Mouse (Mus musculus) adrenal gland, postnatal 14 days (tissue): ENCODE results near the gene Gm20388. TPM values are rescaled to one million over a fixed set of nuclear protein-coding genes. Genes with fewer than 3 reads are reported as not detected.

Experiments used
- DNase-seq: peaks from one replicate; pipeline ENCODE4 v3.0.0; 2021; ENCODE audit warnings: mixed read lengths
- total RNA-seq: library from RNA; stranded (reverse); gene quantifications from 2 replicates; pipeline ENCODE4 v1.2.3, GENCODE M21; 2021

Gene Gm20388
- total RNA-seq, 1 experiment from 2014 or later, result 17.6 TPM

DNA sequence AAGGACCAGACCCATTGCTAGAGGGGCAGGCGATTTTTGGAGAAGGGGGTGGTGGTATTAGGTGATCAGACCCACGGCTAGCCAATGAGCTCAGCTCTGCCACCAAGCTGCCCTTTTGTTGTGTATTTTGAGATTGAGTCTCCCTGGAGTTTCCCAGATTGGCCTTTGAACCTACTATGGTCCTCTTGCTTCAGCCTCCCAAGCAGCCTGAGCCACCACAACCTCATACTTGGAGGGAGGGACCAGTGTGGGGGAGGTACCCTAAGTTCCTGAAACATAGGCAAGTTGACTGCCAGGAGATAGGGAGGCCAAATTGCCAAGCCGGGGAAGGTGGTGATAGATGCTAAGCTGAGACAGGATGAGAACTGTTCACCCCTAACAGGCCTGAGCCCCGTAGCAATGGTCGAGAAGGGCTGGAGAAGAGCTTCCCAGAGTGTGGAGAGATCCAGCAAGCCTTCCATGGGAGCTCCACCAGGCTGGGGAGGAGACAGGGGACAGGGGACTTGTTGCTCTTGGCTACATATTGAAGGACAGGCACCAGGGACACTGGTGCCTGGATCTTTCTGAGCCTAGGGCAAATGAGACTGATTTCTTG, 600.3 kb downstream of the Gm20388 start:
- peak; percentile 55 for DNase-seq

- DNase-seq, result peak; percentile 66
Measured at GRCm38 (mm10) chr8:120511737-120512136, 601.1 kb downstream of the Gm20388 start.

GRCm38 (mm10) chr8:120512326-120512725, 601.7 kb downstream of the Gm20388 start:
- no peak for DNase-seq

DNA sequence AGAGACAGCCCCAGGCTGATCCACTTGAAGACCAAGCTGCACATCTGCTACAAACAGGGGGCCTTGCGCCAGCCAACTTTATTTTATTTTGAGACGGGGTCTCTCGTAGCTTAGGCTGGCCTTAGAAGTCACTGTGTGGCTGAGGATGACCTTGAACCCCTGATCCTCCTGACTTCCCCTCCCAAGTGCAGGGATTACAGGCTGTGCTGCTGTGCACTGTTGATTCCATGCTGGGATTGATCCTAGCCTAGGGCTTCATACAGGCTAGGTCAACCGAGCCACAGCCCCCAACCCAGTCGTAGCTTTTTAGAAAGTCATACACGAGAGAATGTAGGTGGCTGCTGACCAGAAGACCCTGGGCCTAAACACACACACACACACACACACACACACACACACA, 602.5 kb downstream of the Gm20388 start:
- no peak for DNase-seq

DNA sequence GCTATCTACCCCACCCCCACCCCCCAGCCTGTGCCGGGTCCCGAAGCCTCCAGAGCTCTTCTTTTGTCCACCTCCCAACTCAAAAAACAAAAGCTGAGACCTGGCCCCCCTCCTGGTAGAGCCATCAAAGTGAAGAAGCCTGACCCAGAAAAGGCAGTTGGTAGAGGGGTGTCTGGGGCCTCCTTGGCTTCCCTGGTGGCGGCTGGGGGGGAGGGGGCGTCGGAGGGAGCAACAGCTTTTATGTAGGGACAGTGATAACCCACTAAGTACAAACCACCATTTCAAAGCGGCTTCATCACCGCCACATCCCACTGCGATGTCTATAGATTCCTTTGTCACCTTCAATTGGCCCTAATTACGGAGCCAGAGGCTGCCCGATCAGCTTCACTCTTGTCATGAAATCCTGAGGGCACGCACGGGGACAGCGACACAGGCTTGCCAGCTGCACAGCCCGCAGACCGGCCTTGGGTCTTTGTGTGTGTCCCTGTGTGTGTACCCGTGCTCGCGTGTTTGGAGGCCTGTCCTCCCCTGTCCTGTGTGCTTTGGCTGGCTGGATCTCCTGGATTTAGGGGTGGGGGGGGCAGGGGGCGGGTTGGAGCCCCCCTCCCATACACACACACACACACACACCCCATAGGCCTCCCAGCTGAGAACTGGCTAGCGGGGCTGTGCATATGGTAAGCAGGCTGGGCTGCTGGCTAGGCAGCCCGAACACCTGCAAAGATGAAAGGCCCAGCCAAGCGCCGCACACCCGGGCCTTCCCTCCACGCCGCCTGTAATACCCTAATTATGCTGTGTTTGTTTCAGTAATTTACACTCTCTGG, 603.2 kb downstream of the Gm20388 start:
- no peak for DNase-seq

- DNase-seq, result no peak
Measured at GRCm38 (mm10) chr8:120515214-120515613, 604.6 kb downstream of the Gm20388 start.

DNA sequence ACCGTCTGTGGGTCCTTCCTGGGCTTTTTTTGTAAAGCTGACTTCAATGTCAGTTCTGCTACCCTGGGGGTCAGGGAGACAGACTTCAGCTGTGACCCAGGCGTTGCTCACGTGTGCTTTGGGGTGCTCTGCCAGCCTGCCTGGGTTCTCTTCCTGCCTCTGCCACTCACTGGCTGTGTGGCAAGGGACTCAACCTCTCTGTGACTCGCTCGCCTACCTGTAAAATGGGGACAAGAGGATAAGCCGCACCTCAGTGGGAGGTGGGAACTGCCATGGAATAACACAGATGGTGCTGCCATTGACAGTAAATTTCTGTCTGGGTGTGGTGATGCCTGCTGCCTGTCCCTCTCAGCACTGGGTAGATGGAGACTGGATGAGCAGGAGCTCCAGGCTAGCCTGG, 605.0 kb downstream of the Gm20388 start:
- DNase-seq, result no peak

- no peak for DNase-seq
Measured at GRCm38 (mm10) chr8:120516182-120516755, 605.6 kb downstream of the Gm20388 start.

- peak; percentile 58 for DNase-seq
Measured at GRCm38 (mm10) chr8:120517666-120518410, 607.2 kb downstream of the Gm20388 start.

- DNase-seq, result peak; percentile 52
Measured at GRCm38 (mm10) chr8:120518736-120519534, 608.3 kb downstream of the Gm20388 start.

DNA sequence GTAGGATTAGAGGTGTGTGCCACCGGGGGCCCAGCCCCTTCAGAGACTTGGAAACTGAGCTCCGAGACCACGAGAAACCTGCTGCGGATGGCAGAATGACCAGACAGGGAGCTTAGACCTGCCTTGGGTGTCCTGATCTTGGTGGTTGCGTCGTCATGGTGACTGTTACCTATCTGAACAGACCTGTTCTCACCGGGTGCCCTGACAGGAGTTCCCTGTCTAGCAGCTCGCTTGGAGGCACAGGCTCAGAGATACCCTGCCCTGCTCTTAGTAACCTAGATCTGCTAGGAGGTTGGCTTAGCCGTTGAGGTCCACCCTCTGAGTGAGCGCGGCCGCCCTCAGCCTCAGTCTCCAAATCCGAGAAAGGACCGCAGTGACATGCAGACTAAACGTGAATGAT, 609.6 kb downstream of the Gm20388 start:
- no peak for DNase-seq

DNA sequence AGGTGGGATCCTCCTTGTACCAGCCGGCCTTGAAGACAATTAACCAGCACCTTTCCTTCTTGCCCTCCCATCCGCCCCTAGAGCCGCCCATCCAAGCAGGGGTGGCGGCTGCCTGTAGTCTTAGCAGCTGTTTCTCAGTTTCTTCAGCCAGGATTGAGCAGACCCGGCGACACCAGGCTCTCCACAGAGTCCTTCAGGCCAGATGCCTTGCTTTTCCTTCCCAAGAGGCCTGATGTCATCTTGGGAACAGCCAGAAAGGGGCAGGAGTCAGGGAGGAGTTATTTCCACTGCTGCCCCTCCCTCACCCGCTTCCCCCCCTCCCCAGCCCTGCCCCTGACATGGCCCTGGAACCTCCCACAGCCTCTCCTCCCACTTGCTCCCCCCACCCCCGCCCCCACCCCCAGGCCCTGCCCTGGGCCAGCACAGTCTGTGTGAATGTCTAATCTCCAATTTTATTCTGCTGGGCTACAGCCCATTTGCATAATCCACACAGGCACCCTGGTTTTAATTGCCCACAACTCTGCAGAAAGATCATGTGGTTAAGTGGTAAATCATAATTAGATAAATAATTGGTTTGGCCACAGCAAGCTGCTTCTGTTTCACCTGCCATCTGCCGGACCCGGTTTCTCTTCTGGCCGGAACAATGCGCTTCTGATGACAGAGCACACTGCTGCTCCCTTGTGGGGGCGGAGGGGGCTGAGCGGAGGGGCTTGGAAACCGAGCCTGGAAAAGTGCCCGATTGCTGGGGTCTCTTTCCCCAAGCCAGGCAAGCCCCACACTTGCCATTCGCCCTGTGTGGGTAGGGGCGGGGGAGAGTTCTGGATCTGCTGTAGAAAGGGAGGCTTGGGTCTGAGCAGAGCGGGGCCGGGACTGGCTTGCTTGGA, 610.3 kb downstream of the Gm20388 start:
- DNase-seq, result no peak

- no peak for DNase-seq
Measured at GRCm38 (mm10) chr8:120521591-120521965, 610.9 kb downstream of the Gm20388 start.

GRCm38 (mm10) chr8:120523641-120524040, 613.0 kb downstream of the Gm20388 start:
- DNase-seq, result no peak

DNA sequence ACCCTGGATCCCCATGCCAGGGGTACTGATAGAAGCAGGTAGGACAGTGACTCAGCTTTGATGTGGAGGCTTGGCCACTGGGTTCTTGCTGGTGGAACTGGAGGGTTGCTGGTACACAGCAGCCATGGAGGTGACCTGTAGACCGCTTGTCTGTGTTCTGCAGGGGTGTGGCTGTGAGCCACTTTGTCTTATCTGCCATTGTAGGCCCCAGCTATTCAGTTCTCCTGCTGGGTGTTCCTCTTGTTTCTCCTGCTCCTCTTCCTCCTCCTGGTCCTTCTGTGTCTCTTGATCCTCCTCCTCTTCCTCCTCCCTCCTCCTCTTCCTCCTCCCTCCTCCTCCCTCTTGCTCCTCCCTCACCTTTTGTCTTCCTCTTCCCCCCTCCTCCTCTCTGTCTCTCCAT, 614.5 kb downstream of the Gm20388 start:
- DNase-seq, result no peak

DNA sequence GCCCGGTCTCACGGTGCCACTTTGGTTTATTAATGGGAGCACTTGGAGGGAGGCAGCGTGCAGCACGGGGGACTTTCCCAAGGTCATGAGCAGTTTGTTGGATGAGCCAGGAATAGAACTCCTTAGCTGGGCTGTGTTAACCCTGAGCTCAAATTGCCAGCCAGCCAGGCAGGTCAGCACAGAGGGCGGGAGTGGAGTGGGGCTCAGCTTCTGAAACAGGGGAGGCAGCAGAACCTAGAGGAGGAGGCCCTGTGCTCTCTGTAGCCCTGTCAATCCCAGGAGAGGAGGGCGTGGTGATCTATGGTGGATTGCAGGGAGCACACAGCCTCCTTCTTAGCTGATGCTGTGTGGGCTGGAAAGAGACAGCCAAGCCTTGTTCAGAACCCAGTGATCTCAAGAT, 615.2 kb downstream of the Gm20388 start:
- DNase-seq, result peak; percentile 35

DNA sequence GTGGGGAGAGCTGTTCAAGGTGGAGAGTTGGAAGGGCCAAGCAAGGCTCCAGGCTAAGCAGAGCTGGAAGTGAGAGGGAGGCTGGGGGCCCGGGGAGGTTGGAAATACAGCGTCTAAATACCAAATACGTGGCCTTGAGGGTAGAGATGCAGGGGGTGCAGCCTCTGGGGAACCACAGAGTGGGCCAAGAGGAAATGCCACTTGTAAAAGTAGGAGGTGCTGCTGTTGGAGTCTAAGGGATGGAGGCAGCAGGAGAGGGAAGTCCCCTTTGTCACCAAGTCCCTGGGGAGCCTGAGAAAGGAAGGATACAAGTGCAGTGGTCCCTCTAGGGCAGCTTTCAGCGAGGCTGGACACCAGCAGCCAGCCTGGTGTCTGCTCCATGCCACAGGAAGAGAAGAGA, 615.9 kb downstream of the Gm20388 start:
- DNase-seq, result no peak

DNA sequence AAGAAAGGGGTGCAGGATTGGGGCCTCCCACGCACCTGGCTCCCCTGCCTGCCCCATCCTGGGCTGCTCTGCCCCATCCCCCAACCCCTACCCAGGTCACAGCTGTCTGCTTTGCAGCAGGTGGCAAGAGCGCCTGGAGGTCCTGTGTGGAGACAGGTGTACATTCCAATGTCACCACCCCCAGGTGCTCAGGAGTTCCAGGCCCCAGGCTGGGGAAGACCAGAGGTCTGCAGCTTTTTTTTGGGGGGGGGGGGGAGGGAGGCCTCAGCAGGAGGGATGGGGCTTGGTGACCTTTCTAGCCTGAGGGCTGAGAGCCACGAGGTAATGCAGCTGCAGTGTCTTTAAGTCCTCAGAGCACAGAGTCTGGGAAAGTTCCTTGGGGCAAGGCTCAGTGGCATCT, 617.7 kb downstream of the Gm20388 start:
- no peak for DNase-seq

GRCm38 (mm10) chr8:120529226-120529625, 618.6 kb downstream of the Gm20388 start:
- DNase-seq, result peak; percentile 73

DNA sequence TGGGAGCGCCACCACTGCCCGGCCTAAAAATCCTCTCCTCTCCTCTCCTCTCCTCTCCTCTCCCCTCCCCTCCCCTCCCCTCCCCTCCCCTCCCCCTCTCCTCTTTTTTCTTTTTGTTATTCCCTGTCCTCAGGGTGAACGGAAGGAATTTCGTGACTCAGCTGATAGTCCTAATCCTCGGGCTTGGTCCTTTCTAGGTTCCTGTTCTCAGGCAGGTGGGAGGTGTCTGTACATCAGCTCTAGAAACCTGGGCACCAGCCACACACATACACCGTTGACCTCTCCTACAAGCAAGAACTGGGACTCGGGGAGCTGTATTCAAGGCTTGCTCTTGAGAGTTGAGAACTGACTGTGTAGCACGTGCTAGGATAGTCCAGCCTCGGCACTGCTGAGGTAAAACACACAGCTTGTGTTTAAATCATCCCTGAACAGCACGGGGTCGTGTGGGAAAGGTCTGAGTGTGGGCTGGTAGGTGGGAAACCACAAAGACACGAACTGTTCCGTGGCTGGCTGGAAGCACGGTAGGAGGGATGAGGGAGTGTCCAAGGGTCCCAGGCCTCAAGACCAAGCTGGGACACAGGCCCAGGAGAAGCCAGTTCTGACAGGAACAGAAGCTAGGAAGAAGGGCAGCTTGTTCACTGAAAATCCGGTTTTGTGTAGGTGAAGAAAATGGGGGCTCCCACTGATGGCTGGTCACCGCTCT, 620.5 kb downstream of the Gm20388 start:
- DNase-seq, result no peak
